Mouse (Mus musculus) MEL (cell line): ENCODE measurements at regions not wholly inside any gene's neighbourhood (a gene's known extent, or its start where the extent isn't known, plus 50 kb on each side); places are given as distances from the start of the nearest gene placed in this dataset.

Experiments used
- CTCF ChIP-seq, 3 experiments: IDR thresholded peaks in 2 of 3; conservative IDR thresholded peaks in 1 of 3; 2 replicates each; pipeline ENCODE4 v1.5.1; 2011 to 2012; ENCODE audit warnings: low read length in 3 of 3, low read depth in 2 of 3, mild to moderate bottlenecking in 2 of 3, improper control_type of control experiment in 1 of 3, inconsistent platforms in 1 of 3, mixed read lengths in 1 of 3, moderate library complexity in 1 of 3; ENCODE audit not compliant: control insufficient read depth in 1 of 3, insufficient read depth in 1 of 3, poor library complexity in 1 of 3, severe bottlenecking in 1 of 3
- EP300 ChIP-seq, 2 experiments: IDR thresholded peaks; 2 replicates each; pipeline ENCODE4 v1.6.1; 2011; ENCODE audit warnings: improper control_type of control experiment in 2 of 2, low read length in 2 of 2, low read depth in 1 of 2, mild to moderate bottlenecking in 1 of 2
- HCFC1 ChIP-seq: IDR thresholded peaks from 2 replicates; pipeline ENCODE4 v1.6.1; 2012; ENCODE audit warnings: low read depth, mild to moderate bottlenecking, inconsistent platforms, low read length, improper control_type of control experiment, moderate library complexity
- MXI1 ChIP-seq: IDR thresholded peaks from 2 replicates; pipeline ENCODE4 v1.6.1; 2011; ENCODE audit warnings: mild to moderate bottlenecking, low read depth, low read length, improper control_type of control experiment
- POLR2A ChIP-seq, 2 experiments: IDR thresholded peaks; 2 replicates each; pipeline ENCODE4 v1.6.1; 2011 to 2012; ENCODE audit warnings: low read length in 2 of 2, mild to moderate bottlenecking in 2 of 2, control low read depth in 1 of 2, improper control_type of control experiment in 1 of 2, low read depth in 1 of 2, moderate library complexity in 1 of 2; ENCODE audit not compliant: control insufficient read depth in 1 of 2, insufficient read depth in 1 of 2, poor library complexity in 1 of 2
- POLR2AphosphoS2 ChIP-seq: IDR thresholded peaks from 2 replicates; pipeline ENCODE4 v1.6.1; 2011; ENCODE audit warnings: low read length, improper control_type of control experiment
- RAD21 ChIP-seq: IDR thresholded peaks from 2 replicates; pipeline ENCODE4 v1.6.1; 2011; ENCODE audit warnings: mild to moderate bottlenecking, low read depth, low read length, improper control_type of control experiment
- USF2 ChIP-seq, 2 experiments: IDR thresholded peaks; 2 replicates each; pipeline ENCODE4 v1.6.1; 2011 to 2012; ENCODE audit warnings: improper control_type of control experiment in 2 of 2, low read length in 2 of 2, borderline replicate concordance in 1 of 2, inconsistent platforms in 1 of 2, low read depth in 1 of 2, mild to moderate bottlenecking in 1 of 2; ENCODE audit not compliant: insufficient read depth in 1 of 2

- TF ChIP-seq POLR2A (IDR thresholded peaks at IDR 0.05; ENCODE audit: control insufficient read depth in 1 of 2, insufficient read depth in 1 of 2, low read depth in 1 of 2, low read length in 2 of 2, poor library complexity in 1 of 2) (no peak), POLR2AphosphoS2 (no peak), RAD21 (no peak), USF2 (IDR thresholded peaks at IDR 0.05; ENCODE audit: borderline replicate concordance in 1 of 2, insufficient read depth in 1 of 2, low read depth in 1 of 2, low read length in 2 of 2) (no peak), HCFC1 (no peak), EP300 (IDR thresholded peaks at IDR 0.05; ENCODE audit: low read depth in 1 of 2, low read length in 2 of 2) (no peak), MXI1 (no peak), CTCF (IDR thresholded peaks at IDR 0.05 in 2 of 3, conservative IDR thresholded peaks at IDR 0.05 in 1 of 3; ENCODE audit: control insufficient read depth in 1 of 3, insufficient read depth in 1 of 3, low read depth in 2 of 3, low read length in 3 of 3, poor library complexity in 1 of 3, severe bottlenecking in 1 of 3) (no peak)
Observed at GRCm38 (mm10) chr13:118459672-118460384, 72.8 kb upstream of the Mrps30 start.
